Mouse (Mus musculus) liver, embryonic 14.5 days (tissue): ENCODE data around the gene Hpcal1.

Source experiments
- CTCF ChIP-seq: IDR thresholded peaks from 2 replicates; pipeline ENCODE4 v1.5.1; 2016; ENCODE audit warnings: antibody characterized with exemption, low read depth, control low read depth
- EP300 ChIP-seq: IDR thresholded peaks from 2 replicates; pipeline ENCODE4 v1.6.1; 2016; ENCODE audit warnings: antibody characterized with exemption, low read depth

DNA sequence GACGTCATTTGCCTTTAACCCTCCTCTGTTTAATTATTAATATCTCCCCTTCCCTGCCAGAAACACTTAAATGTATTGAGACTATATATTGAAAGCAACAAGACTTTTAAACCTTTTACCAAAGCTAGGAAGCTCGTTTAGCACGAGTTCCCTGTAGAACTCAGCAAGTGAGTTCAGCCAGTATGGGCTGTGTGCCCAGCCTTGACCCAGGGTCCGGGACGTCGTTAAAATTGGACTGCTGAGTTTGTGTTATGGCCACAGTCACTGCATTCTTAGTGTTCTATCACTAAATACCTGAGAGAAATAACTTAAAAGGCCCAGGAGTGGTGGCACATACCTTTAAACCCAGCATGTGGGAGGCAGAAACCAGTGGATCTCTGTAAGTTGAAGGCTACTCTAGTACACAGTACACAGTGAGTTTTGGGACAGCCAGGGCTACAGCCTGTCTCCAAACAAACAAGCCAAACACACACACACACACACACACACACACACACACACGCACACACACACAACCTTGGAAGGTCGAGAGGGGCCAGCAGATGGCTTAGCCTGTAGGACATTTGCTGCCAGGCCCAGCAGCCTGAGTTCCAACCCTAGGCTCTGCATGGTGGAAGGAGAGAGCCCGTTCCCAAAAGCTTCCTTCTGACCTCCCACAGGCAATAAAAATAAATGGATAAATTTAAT lies 11.7 kb downstream of the Hpcal1 start:
- no peak for TF ChIP-seq CTCF
- no peak for TF ChIP-seq EP300
